Mouse (Mus musculus): ENCODE results near the gene Krt19.

- TF ChIP-seq CTCF (IDR thresholded peaks at IDR 0.05; ENCODE audit: low read depth) (no peak), EP300 (IDR thresholded peaks at IDR 0.05; ENCODE audit: low read depth) (no peak)
Measured at GRCm38 (mm10) chr11:100148615-100149330, at the start of gene Krt19.

Measured in heart, postnatal 0 days (tissue).